Mouse (Mus musculus): ENCODE results near the gene Myo1f. TPM values are rescaled to one million over a fixed set of nuclear protein-coding genes. Genes with fewer than 3 reads are reported as not detected.
A peak's percentile ranks its signal among the peaks of the same experiment; 100 is the strongest.

The Myo1f gene
- 1 to 10 TPM; 1.3 to 2.2 TPM for total RNA-seq (2021)

- intact Hi-C loops (cut with DNase I) = loop anchor here (10.0 kb wide), 1 partner anchor 249 kb away; no protein-coding TSS in a partner anchor
- DNase-seq = peak; percentile 34 to 44
These were observed at the start of gene Myo1f for GRCm38 (mm10) chr17:33555223-33555855. Gene Myo1f (plus strand): TSS chr17:33555707.

- intact Hi-C loops (cut with DNase I) = no loop called here
- no peak for DNase-seq
These were observed 47.1 kb upstream of the Myo1f start for GRCm38 (mm10) chr17:33508386-33508785.

- intact Hi-C loops (cut with DNase I) = no loop called here
These were observed 45.3 kb upstream of the Myo1f start for GRCm38 (mm10) chr17:33510172-33510571.

GRCm38 (mm10) chr17:33512441-33513415 lies 42.8 kb upstream of the Myo1f start:
- peak; percentile 42 to 46 for DNase-seq
- intact Hi-C loops (cut with DNase I) = no loop called here

More at GRCm38 (mm10) chr17:33510172-33510571, 45.3 kb upstream of the Myo1f start:
- DNase-seq = no peak

GRCm38 (mm10) chr17:33513874-33514273 lies 41.6 kb upstream of the Myo1f start:
- no peak for DNase-seq
- intact Hi-C loops (cut with DNase I) = no loop called here

GRCm38 (mm10) chr17:33520366-33520765 lies 35.1 kb upstream of the Myo1f start:
- no peak for DNase-seq

GRCm38 (mm10) chr17:33523431-33523917 lies 32.0 kb upstream of the Myo1f start:
- peak; percentile 12 to 40 for DNase-seq
- intact Hi-C loops (cut with DNase I) = no loop called here

More at GRCm38 (mm10) chr17:33520366-33520765, 35.1 kb upstream of the Myo1f start:
- intact Hi-C loops (cut with DNase I) = no loop called here

- DNase-seq = peak; percentile 86 to 87
- intact Hi-C loops (cut with DNase I) = no loop called here
These were observed 31.4 kb upstream of the Myo1f start, which contains the start of gene Adamts10 for GRCm38 (mm10) chr17:33523918-33524755. Gene Adamts10 (plus strand): TSS chr17:33524204.

GRCm38 (mm10) chr17:33524806-33525373 lies 30.6 kb upstream of the Myo1f start:
- DNase-seq = peak; percentile 51 to 57
- intact Hi-C loops (cut with DNase I) = no loop called here

GRCm38 (mm10) chr17:33526506-33526905 lies 29.0 kb upstream of the Myo1f start:
- intact Hi-C loops (cut with DNase I) = no loop called here
- peak; percentile 59 to 64 for DNase-seq

GRCm38 (mm10) chr17:33539106-33539675 lies 16.3 kb upstream of the Myo1f start:
- peak; percentile 56 to 70 for DNase-seq
- intact Hi-C loops (cut with DNase I) = loop anchor here (1.0 kb wide), 1 partner anchor 100 kb away; no protein-coding TSS in a partner anchor

- intact Hi-C loops (cut with DNase I) = loop anchor here (1.0 kb wide), 1 partner anchor 101 kb away; no protein-coding TSS in a partner anchor
- DNase-seq = no peak
These were observed 15.6 kb upstream of the Myo1f start for GRCm38 (mm10) chr17:33539878-33540277.

- no peak for DNase-seq
- intact Hi-C loops (cut with DNase I) = no loop called here
These were observed 6.3 kb upstream of the Myo1f start for GRCm38 (mm10) chr17:33549212-33549611.

- intact Hi-C loops (cut with DNase I) = loop anchor here (10.0 kb wide), 1 partner anchor 254 kb away; no protein-coding TSS in a partner anchor
These were observed 5.1 kb upstream of the Myo1f start for GRCm38 (mm10) chr17:33550388-33550787.

GRCm38 (mm10) chr17:33552113-33552512 lies 3.4 kb upstream of the Myo1f start:
- intact Hi-C loops (cut with DNase I) = loop anchor here (10.0 kb wide), 1 partner anchor 253 kb away; no protein-coding TSS in a partner anchor
- DNase-seq = no peak

More at GRCm38 (mm10) chr17:33550388-33550787, 5.1 kb upstream of the Myo1f start:
- DNase-seq = no peak

- peak in 1 of 2 experiments; percentile 56 for DNase-seq
- intact Hi-C loops (cut with DNase I) = loop anchor here (10.0 kb wide), 1 partner anchor 252 kb away; no protein-coding TSS in a partner anchor
These were observed 2.5 kb upstream of the Myo1f start for GRCm38 (mm10) chr17:33552964-33553363.

GRCm38 (mm10) chr17:33554536-33554935 lies 971 bp upstream of the Myo1f start:
- intact Hi-C loops (cut with DNase I) = loop anchor here (10.0 kb wide), 1 partner anchor 250 kb away; no protein-coding TSS in a partner anchor
- DNase-seq = no peak

- intact Hi-C loops (cut with DNase I) = loop anchor here (10.0 kb wide), 1 partner anchor 247 kb away; no protein-coding TSS in a partner anchor
- no peak for DNase-seq
These were observed 2.4 kb downstream of the Myo1f start for GRCm38 (mm10) chr17:33557922-33558321.

GRCm38 (mm10) chr17:33563527-33564076 lies 8.1 kb downstream of the Myo1f start:
- intact Hi-C loops (cut with DNase I) = no loop called here
- no peak for DNase-seq
